Mouse (Mus musculus) heart, embryonic 12.5 days (tissue): ENCODE data around the gene Cox7b. TPM values are rescaled to one million over a fixed set of nuclear protein-coding genes. Genes with fewer than 3 reads are reported as not detected.

ENCODE experiments used
- polyA plus RNA-seq: library from polyadenylated mRNA; unstranded; fragments of >200 nt; fragmentation: Nextera tagmentation; extraction: Ambion mirVana; gene quantifications from 2 replicates; pipeline ENCODE4 v1.2.1, GENCODE M21; 2016

Cox7b gene
- polyA plus RNA-seq, 1 experiment from 2014 or later = 775 TPM

Other genes starting within 250 kb of the Cox7b start
- 136 and 147 TPM in 2 replicates for gene Atrx, start 86.3 kb upstream of the Cox7b start, polyA plus RNA-seq
- 52.3 and 54.1 TPM in 2 replicates for gene Magt1, start 3.8 kb upstream of the Cox7b start, polyA plus RNA-seq
- 20.0 and 20.3 TPM in 2 replicates for gene Atp7a, start 11.6 kb downstream of the Cox7b start, polyA plus RNA-seq
- 0.33 and 0.49 TPM in 2 replicates for gene Tlr13, start 127.5 kb downstream of the Cox7b start, polyA plus RNA-seq
- 680 and 691 TPM in 2 replicates for gene Pgk1, start 171.4 kb downstream of the Cox7b start, polyA plus RNA-seq
- 21.2 and 21.6 TPM in 2 replicates for gene Taf9b, start 205.5 kb downstream of the Cox7b start, polyA plus RNA-seq
- not detected in 2 replicates for gene Fnd3c2, start 239.7 kb downstream of the Cox7b start, polyA plus RNA-seq